Mouse (Mus musculus) lung, adult 2 months (tissue): ENCODE measurements around the gene Gm10024.
"Not testable (repeated sequence)": the region's sequence is repeated elsewhere in the genome, so short reads cannot be mapped to it uniquely, and the experiment has no call there.

ENCODE experiments used
- CTCF ChIP-seq: fragments of 200-500 bp; IDR thresholded peaks from 2 replicates; pipeline ENCODE4 v1.5.1; 2011; ENCODE audit warnings: mild to moderate bottlenecking, low read length, control low read depth; ENCODE audit not compliant: insufficient read depth
- POLR2A ChIP-seq: fragments of 200-500 bp; IDR thresholded peaks from 2 replicates; pipeline ENCODE4 v1.6.1; 2011; ENCODE audit warnings: low read depth, mild to moderate bottlenecking, control low read depth, low read length, borderline replicate concordance; ENCODE audit errors: extremely low read depth

DNA sequence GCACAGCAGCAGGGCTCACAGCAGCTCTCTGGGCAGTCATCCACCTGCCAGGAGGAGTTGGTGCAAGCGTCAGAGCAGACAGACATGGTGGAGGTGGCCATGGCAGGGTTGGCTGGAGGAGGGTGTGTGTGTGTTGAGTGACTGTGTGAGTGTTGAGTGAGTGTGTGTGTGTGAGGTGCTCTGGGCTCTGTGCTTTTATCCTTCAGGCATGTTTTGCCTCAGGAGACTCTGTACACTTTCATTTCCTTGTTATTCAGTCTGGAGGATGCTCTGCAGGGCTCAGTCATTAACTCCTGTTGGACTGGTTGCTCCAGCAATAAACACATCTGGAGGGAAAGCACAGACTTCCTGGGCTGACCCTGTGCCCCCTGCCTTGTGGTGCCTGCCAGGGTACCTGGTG is 40.0 kb downstream of the Gm10024 start, which contains the start of gene Gm9736:
- TF ChIP-seq CTCF, POLR2A: not testable (repeated sequence)
